Mouse (Mus musculus): ENCODE data around the gene Gne.

DNA sequence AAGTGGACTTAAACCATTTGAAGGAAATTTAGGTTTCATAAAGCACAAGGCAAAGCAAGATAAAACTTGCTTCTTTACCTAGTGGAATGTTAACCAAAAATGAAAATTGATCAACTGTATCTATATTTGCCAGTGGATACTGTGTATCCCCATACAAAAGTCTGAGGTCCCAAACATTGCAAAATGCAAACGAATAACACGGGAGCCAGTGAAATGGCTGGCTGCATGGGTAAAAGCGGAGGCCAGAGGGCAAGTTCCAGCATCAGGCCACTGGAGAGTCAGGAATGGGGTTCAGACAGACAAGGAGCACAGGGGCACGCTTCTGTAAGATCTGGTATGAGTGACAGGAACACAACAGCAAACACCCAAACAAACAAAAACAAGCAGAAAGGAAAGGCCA is 13.3 kb downstream of the Gne start:
- TF ChIP-seq GATA1 (IDR thresholded peaks at IDR 0.05; ENCODE audit: low read length), result no peak
- no peak for TF ChIP-seq TAL1 (IDR thresholded peaks at IDR 0.05; ENCODE audit: low read length)

Data from erythroblast, embryonic 14.5 days (primary cell).